Mouse (Mus musculus) CD8-positive naive resting alpha-beta T cell, adult 57 days (primary cell): ENCODE results near the gene Tro. TPM values are rescaled to one million over a fixed set of nuclear protein-coding genes. Genes with fewer than 3 reads are reported as not detected.

Experiments
- total RNA-seq: library from RNA; stranded (reverse); gene quantifications from one replicate; pipeline ENCODE4 v1.2.4, GENCODE M21; 2023

The Tro gene
- total RNA-seq: not detected

GRCm38 (mm10) chrX:150656908-150657796, at the start of gene Tro:
Tro (minus strand) TSS chrX:150657583.

Other genes with a start within 250 kb of the Tro start
- 13.0 TPM for gene Tmem29, start 198.4 kb downstream of the Tro start, total RNA-seq
- 36.6 TPM for gene Alas2, start 110.2 kb downstream of the Tro start, total RNA-seq
- gene Pfkfb1, start 69.4 kb downstream of the Tro start, total RNA-seq: 7.7 TPM
- gene Apex2, start 67.7 kb downstream of the Tro start, total RNA-seq: 16.7 TPM
- 1.7 TPM for gene Maged2, start 156.8 kb upstream of the Tro start, total RNA-seq